Mouse (Mus musculus) induced T-regulatory cell, adult 2 months (primary cell): Measurements from ENCODE around the gene Zcchc17.

Experiments used
- DNase-seq: peaks from one replicate; pipeline ENCODE4 v3.0.0-alpha.2; 2012; ENCODE audit warnings: low read depth

Gene Zcchc17

DNA sequence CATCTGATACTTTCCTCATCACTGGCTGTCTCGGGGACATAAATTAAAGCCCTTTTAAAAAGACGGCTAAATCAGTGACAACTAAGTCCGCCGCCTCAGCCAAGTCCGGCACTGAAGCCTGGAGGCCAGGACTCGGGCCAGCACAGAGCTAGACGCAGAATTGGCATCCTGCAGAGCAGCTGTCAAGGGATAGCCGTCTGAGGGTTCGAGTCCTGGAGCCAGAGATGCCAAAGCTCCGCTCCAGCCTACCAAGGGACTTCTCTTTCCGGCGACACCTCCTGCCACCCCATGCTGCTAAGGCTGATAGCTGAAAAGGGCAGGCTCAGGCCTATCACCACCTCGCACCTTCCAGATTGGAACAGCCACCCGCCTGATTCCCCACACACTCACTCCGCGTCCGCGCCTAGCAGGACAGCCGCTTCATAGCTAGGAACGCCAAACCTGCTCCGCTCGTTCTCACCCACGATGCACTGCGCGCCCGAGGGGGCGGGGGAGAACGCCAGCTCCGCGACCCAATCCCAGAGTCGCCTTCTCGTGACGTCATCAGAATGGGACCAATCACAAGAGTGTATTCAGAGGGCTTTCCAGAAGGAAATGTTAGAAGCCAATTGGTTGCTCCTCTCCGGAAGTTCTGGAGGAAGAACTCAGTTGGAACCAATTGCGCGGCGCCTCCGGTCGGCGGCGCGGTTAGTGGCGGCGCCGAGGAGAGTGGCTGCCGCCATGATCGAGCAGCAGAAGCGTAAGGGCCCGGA is at the start of gene Zcchc17, which contains the start of gene Snrnp40:
Zcchc17 (minus strand) TSS at position 458 of the 752 bp plus-strand sequence.
Snrnp40 (plus strand) TSS at position 647 of the 752 bp plus-strand sequence.
- peak; percentile 100 for DNase-seq

DNA sequence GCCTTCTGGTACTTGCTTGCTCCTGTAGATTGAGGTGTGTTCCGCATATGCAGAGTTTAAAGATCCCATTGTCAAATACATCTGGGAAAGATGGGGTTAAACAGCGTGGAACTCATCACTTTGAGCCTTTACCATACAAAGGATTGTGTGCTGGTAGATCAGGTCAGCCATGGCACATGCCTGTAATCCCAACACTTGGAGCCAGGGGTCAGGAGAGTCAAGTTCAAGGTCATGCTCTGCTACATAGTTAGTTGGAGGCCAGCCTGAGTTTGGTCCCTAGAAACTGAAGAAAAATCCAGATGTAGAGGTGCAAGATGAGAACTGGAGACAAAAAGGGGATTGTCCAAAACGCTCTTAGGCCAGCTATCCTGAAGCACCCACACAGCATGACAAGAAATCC is 31.5 kb upstream of the Zcchc17 start:
- no peak for DNase-seq

DNA sequence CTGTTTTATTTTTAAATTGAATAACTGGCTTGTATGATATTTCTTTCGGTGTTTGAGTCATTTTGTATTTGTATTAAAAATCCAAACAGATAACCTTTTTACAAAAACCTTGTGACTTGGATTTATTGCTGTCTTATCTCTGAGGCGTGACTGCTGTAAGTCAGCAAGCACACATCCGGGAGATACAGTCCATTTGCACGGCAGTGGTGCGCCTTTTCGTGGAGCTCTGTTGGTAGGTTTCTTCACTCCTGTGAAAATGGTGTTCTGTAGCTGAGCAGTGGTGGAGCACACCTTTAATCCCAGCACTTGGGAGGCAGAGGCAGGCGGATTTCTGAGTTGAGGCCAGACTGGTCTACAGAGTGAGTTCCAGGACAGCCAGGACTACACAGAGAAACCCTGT is 30.2 kb upstream of the Zcchc17 start:
- DNase-seq = no peak

DNA sequence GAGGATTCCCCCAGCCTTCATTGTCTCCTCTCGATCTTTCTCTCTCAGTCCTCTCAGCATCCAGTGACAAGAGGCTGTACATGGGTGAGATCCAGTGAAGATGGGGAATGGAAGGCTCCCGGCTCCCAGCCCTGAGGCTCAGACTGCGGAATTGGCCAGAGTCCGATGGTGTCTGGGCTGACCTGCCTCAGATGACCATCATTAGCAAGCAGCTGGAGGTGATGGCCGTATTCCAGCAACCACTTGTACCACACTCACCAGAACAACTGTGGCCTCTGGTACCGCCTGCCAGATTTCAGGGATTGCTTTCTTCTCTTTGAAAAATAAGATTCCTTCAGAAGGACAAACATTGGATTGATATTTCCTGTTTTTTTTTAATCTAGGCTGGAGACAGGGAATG is 29.8 kb upstream of the Zcchc17 start:
- no peak for DNase-seq

DNA sequence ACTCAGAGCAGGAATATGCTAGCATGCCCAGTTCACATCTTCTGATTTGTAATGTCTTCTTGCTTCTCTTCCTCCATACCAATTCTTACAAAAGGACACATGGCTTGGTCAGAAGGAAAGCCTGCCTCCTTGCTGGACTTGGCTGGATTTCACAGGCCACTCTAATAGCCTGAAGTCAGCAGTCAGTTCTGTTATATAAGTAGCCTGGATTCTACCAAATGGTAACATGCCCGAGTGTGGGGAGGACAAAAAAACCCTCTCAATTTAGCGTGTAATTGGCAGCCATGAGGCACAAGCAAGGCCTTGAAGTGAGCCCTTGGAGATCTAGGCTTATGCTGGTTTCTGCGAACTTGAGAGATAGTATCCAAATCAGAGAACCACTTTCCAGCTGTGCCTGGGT is 27.5 kb upstream of the Zcchc17 start:
- DNase-seq = no peak

DNA sequence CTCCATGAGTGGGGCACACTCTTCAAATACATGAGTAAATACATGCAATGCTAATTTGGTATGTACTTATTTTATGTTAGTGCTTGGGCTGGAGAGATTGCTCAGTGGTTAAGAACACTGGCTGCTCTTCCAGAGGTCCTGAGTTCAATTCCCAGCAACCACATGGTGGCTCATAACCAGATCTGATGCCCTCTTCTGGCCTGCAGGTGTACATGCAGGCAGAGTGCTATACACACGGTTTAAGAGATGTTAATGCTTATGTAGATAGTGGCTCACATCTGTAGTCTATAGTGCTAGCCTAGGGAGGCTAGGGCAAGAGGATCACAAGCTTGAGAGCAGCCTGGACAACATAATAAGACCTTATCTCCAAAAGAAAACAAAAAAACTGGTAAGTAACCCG is 20.7 kb upstream of the Zcchc17 start:
- no peak for DNase-seq

DNA sequence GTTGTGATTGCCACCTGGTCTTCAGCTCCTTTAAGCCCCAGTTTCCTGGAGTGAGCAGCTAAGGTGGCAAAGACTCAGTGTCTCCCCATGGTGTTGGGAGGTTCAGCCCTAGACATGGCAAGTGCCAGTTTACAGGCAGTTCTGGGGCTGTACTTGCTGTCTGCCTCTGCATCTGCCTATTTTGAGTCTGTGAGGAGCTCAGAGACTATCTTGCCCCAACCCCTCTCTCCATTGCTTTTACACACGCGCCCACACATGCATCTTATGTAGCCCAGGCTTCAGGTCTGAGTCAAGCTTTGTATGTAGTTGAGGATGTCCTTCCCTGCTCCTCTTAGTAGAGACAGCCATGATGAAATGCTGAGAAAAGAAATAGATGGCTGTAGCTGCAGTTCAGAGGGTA is 19.4 kb upstream of the Zcchc17 start:
- no peak for DNase-seq

DNA sequence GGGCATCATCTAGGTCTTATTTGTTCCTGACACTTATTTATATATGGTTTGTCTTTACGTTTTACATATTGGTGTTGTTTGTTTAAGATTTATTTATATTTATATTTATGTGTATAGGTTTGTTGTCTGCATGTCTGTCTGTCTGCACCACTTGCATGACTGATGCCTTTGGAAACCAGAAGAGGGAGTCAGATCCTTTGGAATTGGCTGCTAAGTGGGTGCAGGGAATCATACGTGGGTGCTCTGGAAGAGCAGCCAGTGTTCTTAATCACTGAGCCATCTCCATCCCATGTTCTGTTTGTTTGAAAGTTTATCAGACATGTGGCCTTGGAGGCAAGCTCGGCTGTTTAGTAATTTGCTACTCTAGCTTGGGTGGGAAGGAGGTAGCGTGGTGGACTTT is 17.8 kb upstream of the Zcchc17 start:
- no peak for DNase-seq

DNA sequence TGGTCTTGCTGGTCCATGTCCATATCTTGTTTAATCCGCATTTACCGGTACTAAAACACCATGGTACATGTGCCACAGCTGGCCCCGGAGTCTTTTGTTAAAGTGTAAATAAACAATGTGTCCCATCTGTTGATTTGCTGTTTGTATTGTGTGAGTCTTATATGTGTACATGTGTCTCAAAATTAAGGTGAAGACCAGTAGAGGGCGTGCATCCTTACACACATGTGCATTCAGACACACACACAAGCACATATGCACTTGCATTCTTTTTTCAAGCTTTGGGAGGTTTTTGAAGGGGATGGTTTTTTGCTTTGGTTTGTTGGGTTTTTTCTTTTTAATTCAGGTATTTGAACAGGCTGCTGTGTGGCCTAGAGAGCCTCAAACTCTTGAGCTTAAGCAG is 16.9 kb upstream of the Zcchc17 start:
- DNase-seq = no peak

DNA sequence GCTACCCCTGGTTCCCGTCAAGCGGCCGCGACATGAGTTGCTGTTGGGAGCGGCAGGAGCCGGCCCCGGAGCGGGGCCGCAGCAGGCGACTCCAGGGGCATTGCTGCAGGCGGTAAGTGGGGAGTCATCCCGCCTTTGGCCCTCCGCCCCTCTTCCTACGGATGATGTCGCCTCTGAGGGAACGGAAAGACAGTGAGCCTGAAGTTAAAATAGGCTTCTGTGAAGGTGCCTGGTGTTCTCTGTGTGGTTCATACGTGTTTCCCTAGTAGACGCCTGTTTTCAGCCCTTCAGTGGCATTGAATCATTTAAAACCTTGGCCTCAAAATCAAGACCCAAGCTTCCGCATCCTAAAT is 471 bp upstream of the Zcchc17 start:
- DNase-seq = no peak

DNA sequence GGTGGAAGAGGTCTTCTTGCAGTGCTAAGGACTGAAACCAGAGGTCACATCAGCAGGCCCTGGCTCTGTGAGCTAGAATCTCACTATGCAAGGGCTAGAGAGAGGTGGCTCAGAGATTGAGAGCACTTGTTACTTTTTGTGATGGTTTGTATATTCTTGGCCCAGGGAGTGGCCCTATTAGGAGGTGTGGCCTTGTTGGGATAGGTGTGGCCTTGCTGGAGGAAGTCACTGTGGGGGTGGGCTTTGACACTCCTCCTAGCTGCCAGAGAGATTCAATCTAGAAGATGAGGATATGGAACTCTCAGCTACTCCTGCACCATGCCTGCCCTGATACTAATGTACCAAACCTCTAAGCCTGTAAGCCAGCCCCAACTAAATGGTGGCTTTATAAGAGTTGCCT is 1.8 kb downstream of the Zcchc17 start:
- DNase-seq = peak; percentile 12

DNA sequence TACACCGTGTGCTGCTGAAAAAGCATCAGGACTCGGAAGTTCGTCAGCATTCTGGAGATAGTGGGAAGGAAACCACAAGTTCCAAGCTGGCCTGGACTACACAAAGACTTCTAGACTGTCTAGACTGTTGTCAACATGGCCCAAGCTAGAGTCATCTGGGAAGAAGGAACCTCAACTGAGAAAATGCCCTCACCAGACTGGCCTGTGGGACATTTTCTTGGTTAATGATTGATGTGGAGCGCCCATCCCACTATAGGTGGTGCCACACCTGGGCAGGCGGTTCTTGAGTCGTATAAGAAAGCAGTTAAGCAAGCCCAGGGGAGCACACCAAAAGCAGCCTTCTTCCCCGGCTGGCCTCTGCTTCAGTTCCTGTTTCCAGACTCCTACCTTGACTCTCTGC is 7.2 kb downstream of the Zcchc17 start:
- DNase-seq = no peak

DNA sequence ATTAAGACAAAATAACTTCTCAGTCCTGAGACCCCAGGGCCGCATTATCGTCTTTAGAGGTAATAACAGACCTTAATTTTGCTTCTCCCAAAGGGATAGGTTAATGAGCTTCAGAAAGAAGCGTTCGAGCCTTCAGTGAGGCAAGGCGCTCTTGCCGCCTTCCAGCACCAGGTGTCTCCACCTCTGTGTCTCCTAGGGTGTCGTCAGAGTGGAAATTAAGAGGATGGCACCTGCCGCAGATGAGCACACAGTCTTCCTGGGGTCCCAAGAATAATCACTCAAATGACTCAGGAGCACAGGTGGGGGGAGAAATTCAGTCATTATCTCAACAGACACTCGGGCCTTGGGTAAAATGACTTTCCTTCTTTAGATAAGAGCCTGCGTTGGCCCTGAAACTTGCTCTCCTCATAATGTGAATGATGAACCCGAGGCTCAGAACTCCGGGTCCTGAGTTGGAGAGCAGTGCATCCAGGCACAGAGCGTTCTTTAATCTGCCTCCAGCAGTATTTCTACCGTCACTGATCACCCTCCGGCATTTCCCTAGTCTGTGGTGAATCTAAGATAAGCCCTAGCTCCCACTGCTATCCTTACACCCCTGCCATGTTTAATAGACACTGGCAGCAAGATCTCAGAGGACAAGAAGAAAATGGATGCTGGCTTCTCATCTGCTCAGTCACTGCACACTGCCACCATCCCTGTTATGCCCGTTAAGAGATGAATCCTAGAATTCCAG is 8.9 kb downstream of the Zcchc17 start:
- DNase-seq = no peak

DNA sequence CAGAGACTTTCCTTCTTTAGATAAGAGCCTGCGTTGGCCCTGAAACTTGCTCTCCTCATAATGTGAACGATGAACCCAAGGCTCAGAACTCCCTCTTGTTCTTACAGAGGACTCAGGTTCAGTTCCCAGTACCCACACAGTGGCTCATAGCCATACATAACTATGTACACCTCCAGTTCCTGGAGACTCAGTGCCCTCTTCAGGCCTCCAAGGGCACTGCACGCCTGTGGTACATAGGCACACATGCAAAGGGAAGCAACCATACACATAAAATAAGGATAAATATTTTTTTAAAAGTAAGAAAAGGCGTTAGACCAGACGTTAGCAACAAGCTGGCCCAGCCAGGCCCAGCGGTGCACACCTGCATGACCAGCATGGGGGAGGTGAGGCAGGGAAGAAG is 10.1 kb downstream of the Zcchc17 start:
- no peak for DNase-seq

DNA sequence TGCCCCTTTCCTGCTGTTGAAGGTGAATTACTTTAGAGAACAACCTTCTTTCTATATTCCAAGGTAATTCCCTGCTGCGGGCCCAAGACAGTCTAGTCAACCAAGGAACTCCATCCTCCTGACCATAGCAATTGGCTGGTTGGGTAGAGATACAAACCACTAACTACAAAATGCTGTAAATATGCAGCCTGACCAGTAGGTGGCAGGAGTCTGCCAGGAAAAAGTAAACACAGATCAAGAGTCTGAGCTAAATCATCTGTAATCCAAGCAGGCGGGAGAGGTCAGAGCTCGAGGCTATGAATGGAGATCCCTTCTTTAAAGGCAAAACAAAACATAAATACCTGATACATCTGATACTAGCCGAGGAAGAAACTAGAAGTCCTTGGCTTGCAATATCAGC is 18.1 kb downstream of the Zcchc17 start:
- DNase-seq = peak; percentile 74

DNA sequence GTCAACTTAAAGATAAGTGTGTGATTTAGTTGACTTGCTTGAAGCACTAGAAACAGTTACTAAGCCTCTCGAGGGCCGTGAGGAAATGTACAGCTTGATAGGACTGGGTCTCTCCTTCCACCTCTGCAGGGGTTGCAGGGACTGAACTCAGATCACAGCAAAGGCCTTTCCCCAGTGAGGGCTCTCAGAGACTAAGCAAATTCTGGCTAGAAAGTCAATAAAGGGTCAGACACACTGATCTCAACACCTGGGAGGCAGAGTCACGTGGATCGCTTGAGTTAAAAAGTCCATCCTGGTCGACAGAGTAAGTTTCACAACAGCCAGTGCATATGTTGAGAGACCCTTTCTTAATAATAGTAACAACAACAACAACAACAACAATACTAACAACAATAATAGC is 23.9 kb downstream of the Zcchc17 start:
- no peak for DNase-seq

DNA sequence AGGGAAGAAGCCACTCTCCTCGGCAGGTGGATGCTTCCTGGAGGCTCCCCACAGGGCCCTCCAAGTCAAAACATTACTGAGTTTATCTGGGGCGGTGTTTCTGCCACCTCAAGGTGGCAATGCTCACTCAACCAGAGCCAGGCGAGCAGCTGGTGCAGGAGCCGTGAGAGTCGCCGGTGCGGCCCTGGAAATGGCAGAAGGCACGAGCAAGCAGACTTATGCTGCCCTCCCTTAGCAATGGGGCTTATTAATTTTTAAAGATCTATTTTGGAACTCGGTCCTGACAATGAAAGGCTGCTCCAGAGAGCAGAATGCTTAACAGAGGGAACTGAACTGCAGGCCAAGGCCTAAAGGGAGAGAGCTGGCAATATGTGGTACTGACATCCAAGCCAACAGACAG is 32.4 kb downstream of the Zcchc17 start:
- DNase-seq = no peak

DNA sequence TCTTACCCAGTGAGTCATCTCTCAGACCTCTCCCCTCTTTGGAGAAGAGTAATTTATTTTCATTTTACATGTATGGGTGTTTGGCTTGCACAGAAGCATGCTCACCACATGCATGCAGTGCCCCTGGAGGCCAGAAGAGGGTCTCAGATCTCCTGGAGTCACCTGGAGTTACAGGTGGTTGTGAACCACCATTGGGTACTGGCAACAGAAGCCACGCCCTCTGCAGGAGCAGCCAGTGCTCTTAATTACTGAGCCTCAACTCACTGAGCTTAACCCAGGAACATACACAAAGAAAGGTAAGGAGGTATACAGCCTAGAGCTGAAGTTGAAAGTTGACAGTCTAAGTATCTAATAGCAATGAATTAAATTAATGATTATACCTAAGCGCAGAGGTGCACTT is 34.3 kb downstream of the Zcchc17 start:
- DNase-seq = no peak

DNA sequence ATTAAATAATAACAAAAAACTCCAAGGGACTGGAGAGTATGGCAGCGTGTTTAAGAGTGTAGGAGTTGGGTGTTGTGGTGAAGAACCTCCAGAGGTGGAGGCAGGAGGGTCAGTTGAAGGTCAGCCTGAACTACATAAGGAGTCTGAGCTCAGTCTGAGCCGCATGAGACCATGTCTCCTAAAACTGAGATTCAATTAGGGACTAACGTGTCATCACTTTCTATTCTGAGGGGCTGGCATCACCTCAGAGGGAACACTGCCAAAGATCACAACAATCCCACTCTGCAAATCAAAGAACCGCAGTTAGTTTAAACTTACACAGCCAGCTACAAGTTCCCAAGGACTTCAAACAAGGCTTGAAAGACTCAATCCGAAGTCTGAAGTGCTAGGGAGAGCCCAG is 36.1 kb downstream of the Zcchc17 start:
- DNase-seq = no peak

DNA sequence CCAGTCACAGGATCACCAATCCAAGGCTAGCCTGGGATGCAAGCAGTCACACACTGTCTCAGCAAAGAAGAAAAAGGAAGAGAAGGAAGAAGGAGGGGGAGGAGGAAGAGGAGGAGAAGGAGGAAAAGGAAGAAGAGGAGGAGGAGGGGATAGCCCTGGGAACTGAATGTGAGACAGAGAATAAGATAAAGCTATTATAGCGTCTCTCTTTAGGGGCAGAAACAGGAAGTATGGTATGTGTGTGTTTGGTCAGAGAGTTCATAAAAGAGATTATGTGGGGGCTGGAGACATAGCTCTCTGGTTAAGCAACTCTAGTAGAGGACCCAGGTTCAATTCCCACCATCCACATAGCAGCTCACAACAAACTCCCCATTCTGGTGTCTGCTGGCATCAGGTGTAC is 36.6 kb downstream of the Zcchc17 start:
- DNase-seq = no peak

DNA sequence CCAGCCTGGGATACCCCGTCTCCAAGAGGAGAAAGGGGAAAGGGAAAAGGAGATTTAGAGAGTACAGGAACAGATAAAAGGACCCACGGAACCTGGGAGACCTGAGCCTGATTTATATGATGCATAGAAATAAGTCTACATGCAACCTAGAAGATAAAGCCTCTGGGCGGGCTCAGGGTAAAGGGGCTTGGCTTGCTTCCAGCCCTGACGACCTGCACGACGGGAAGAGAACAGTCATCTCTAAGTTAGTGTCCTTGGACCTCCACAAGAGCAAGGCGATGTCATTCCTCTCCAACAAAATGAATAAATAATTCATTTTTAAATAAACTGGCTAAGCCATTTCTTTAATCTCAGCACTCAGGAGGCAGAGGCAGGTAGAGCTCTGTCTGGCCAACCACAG is 37.2 kb downstream of the Zcchc17 start:
- DNase-seq = no peak

DNA sequence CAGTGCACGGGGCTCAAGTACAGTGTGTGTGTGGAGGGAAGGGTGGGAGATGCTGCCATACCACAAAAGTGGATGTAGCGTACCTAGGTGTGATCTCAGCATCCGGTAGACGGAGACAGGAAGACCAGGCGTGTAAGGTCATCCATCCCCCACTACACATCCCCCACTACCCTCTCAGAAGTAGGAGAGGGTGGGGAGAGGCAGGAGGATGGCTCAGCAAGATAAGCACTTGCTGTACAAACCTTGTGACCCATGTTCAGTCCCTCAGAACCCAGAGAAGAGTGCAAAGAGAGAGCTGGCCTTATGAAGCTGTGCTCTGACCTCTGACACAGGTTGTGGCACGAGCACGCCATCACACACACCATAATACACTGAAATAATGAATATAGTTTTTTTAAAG is 38.1 kb downstream of the Zcchc17 start:
- no peak for DNase-seq

DNA sequence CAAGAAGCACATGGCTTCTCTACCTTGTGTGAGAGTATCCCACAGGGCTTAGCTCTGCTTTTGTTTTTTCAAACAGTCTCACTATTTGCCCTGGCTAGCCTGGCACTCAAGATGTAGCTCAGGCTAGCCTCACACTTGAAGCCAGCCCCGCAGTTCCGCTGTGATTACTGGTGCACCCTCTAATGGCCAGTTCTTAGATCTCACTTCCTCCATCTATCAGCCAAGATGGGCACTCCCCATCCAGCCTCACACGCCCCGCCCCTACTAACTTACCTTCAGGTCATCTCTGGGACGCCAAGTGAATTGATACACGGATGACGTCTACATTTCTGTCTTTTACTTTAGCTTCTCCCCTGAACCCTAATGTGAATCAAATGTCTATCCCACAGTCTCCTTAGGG is 40.2 kb downstream of the Zcchc17 start:
- DNase-seq = no peak

DNA sequence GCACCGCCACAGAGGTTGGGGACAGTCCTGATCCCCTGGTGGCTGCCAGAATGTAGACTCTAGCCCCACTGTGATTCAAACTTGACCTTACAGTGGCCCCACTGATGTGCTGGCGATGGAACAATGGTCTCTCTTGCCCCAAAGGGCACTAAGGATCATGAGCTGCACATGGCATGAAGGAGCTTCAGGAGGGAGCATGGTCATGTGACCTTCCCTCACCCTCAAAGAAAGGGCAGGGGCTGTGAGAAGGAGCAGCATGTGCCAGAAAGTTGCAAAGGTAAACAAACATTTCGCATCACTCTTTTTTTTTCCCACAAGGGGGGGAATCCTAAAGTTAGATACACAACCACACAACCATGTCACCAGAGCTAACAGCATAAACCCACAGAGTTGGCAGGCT is 41.6 kb downstream of the Zcchc17 start:
- DNase-seq = no peak
